Mouse (Mus musculus) liver, embryonic 14.5 days (tissue): ENCODE results near the gene Spata2l. TPM values are rescaled to one million over a fixed set of nuclear protein-coding genes. Genes with fewer than 3 reads are reported as not detected.
A peak's percentile ranks its signal among the peaks of the same experiment; 100 is the strongest.
"Not testable (repeated sequence)": the region's sequence is repeated elsewhere in the genome, so short reads cannot be mapped to it uniquely, and the experiment has no call there.

Experiments used
- ATAC-seq: fragments of 200-750 bp; cut with Nextera tagmentation; 2 replicates; pipeline ENCODE4 v1.8.0; 2017; ENCODE audit warnings: moderate number of reproducible peaks, mild to moderate bottlenecking, moderate library complexity; ENCODE audit not compliant: insufficient read depth
- DNase-seq, 3 experiments: peaks; one replicate each; pipeline ENCODE4 v3.0.0-alpha.2; 2012 to 2013; ENCODE audit warnings: low read depth in 3 of 3, low spot score in 3 of 3
- H3K27ac ChIP-seq: fragments of 300-500 bp; sonication (generic); 2 replicates; pipeline ENCODE4 v1.5.1; 2014; ENCODE audit warnings: moderate library complexity, mild to moderate bottlenecking, control low read depth, inconsistent platforms
- H3K27me3 ChIP-seq: fragments of 300-500 bp; sonication (generic); 2 replicates; pipeline ENCODE4 v1.6.1; 2014; ENCODE audit warnings: mild to moderate bottlenecking, low read length, moderate library complexity; ENCODE audit not compliant: control insufficient read depth, insufficient read depth
- H3K36me3 ChIP-seq: fragments of 300-500 bp; sonication (generic); replicated peaks from 2 replicates; pipeline ENCODE4 v1.6.1; 2014; ENCODE audit warnings: low read depth; ENCODE audit not compliant: control insufficient read depth, insufficient read depth
- H3K4me1 ChIP-seq, 2 experiments: fragments of 200-500 bp in 1 of 2; fragments of 300-500 bp in 1 of 2; sonication (generic) in 1 of 2; replicated peaks; 2 replicates each; pipeline ENCODE4 v1.6.1; 2012 to 2014; ENCODE audit warnings: antibody characterized with exemption in 1 of 2, inconsistent platforms in 1 of 2, low read length in 1 of 2; ENCODE audit not compliant: control insufficient read depth in 2 of 2, insufficient read depth in 2 of 2
- H3K4me2 ChIP-seq: fragments of 300-500 bp; sonication (generic); 2 replicates; pipeline ENCODE4 v1.6.1; 2014; ENCODE audit warnings: low read depth, mild to moderate bottlenecking, control low read depth, moderate library complexity
- H3K4me3 ChIP-seq, 2 experiments: fragments of 200-500 bp in 1 of 2; fragments of 300-500 bp in 1 of 2; sonication (generic) in 1 of 2; 2 replicates each; pipeline ENCODE4 v1.5.1; 2012 to 2014; ENCODE audit warnings: low read depth in 2 of 2, low read length in 2 of 2, mild to moderate bottlenecking in 2 of 2, control low read depth in 1 of 2, inconsistent platforms in 1 of 2, moderate library complexity in 1 of 2; ENCODE audit not compliant: insufficient read depth in 1 of 2
- H3K9ac ChIP-seq: fragments of 300-500 bp; sonication (generic); replicated peaks from 2 replicates; pipeline ENCODE4 v1.6.1; 2014; ENCODE audit warnings: mild to moderate bottlenecking, control low read depth, moderate library complexity
- H3K9me3 ChIP-seq: fragments of 300-500 bp; sonication (generic); 2 replicates; pipeline ENCODE4 v1.6.1; 2016; ENCODE audit warnings: low read length, mixed read lengths; ENCODE audit not compliant: control insufficient read depth
- CTCF ChIP-seq: IDR thresholded peaks from 2 replicates; pipeline ENCODE4 v1.5.1; 2016; ENCODE audit warnings: antibody characterized with exemption, low read depth, control low read depth
- EP300 ChIP-seq: IDR thresholded peaks from 2 replicates; pipeline ENCODE4 v1.6.1; 2016; ENCODE audit warnings: antibody characterized with exemption, low read depth
- WGBS: fragments of 180-500 bp; shearing (Covaris S2); extraction: QIAGEN DNeasy Blood & Tissue Kit; methylation state at CpG from one replicate; pipeline ENCODE4 v1.1.7; 2014; ENCODE audit not compliant: insufficient replicate concordance; 5-methylcytosine and 5-hydroxymethylcytosine counted together
- polyA plus RNA-seq, 2 experiments: library from polyadenylated mRNA; depleted of rRNA in 1 of 2; stranded (reverse) in 1 of 2; unstranded in 1 of 2; fragments of >200 nt; fragmentation: Nextera tagmentation in 1 of 2; extraction: Ambion mirVana in 1 of 2; gene quantifications; 2 replicates each; pipeline versions ENCODE4 v1.2.1 to v1.2.3; 2012 to 2014

The Spata2l gene
- polyA plus RNA-seq (2012; rRNA removed) (0.87 and 0.92 TPM in 2 replicates), polyA plus RNA-seq (2014; fragmentation: Nextera tagmentation; extraction: Ambion mirVana) (1.5 TPM in 2 replicates)

DNA sequence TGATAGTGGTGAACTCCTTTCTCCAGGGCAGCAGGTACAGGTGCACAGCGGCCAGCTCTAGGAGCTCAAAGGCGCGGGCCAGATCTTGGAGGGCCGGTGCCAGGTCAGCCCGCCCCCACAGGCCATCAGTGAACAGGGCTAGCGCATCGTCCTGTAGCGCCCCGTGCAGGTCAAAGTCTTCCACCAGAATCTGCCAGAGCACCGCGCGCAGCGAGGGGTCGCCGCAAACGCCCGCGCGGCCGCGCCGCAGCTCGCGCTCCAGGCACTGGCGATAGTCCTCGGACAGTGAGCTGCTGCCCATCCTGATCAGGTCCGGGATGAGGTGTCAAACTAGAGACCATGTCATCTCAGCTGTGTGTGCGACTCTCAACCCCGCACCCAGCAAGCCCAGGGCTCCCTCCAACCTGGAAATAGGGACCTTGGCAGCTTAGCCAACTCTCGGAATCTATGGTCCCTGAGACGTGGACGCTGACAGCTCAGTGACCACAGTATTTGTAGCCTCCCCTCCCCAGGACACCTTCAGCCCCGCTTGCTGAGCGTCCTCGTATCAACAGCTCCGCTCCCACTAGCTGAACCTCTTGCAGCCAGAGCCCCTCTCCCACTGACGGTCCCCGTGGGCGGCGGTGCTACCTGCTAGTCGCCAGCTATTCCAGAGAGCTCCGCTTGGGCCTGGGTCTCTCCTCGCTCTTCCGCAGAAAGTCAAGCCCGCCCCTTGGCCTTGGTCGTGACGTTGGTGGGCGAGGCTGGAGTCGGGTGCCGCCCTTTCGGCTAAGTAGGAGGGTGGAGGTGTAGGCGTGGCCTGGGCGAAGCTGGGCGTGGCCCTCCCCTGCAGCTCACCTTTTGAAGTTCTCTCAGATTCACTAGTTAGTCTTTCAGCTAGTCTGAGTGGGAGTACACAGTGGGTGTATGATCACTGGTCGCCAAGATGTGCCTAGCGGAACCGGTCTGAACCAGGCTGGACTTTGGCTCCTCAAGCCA is at the start of gene Spata2l:
Gene Spata2l (minus strand): TSS at position 714 of the 978 bp plus-strand sequence.
- Histone ChIP-seq H3K27me3 (peaks cover 12% of the 10 kb centered on the region), H3K4me3 (peak within 1 kb of the TSS; percentile 64 to 70), H3K27ac (no peak within 1 kb of the TSS), H3K4me1 (peaks cover 7 to 10% of the 10 kb centered on the region in 2 experiments), H3K36me3 (no peaks in the 10 kb centered on the region), H3K4me2 (peak within 1 kb of the TSS; percentile 94), H3K9ac (peak within 1 kb of the TSS; percentile 59; the same call in 1 of the 2 replicates), H3K9me3 (no peaks in the 10 kb centered on the region)
- peak; percentile 65 to 77 (median 71) for DNase-seq
- peak; percentile 76 for ATAC-seq
- no peak for TF ChIP-seq EP300
- peak; percentile 34; the same call in 1 of the 2 replicates for TF ChIP-seq CTCF
- 1% methylated on average over 57 of the region's 57 CpGs for WGBS

DNA sequence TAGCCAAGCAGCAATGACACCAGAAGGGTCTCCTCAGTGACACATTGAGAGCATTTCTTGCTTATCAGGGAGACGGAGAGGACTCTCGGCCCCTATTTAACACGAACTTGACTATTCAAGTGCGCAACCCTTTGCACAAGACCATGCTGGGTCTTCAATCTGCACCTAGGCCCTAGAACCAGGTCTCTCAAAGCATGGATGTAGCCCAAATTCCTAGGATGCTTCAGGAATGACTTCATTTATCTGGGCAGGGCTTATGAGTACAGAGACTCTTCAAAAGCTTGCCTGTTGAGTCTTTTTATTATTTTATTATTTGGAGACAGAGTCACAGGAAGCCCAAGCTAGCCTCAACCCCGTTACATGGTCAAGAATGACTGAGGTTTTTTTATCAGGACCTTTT is 48.5 kb upstream of the Spata2l start:
- H3K4me1 ChIP-seq, result no peaks in the 10 kb centered on the region
- H3K4me2 ChIP-seq, result no peak overlapping the region
- ATAC-seq (no peak), DNase-seq (no peak)
- 80% methylated on average over 5 of the region's 5 CpGs for WGBS
- H3K27me3 ChIP-seq, result no peaks in the 10 kb centered on the region
- TF ChIP-seq CTCF (no peak), EP300 (no peak)
- H3K36me3 ChIP-seq, result peaks cover 2% of the 10 kb centered on the region
- H3K27ac ChIP-seq, result no peak overlapping the region
- H3K9ac ChIP-seq, result no peak overlapping the region
- no peaks in the 10 kb centered on the region for H3K9me3 ChIP-seq
- no peak overlapping the region for H3K4me3 ChIP-seq

DNA sequence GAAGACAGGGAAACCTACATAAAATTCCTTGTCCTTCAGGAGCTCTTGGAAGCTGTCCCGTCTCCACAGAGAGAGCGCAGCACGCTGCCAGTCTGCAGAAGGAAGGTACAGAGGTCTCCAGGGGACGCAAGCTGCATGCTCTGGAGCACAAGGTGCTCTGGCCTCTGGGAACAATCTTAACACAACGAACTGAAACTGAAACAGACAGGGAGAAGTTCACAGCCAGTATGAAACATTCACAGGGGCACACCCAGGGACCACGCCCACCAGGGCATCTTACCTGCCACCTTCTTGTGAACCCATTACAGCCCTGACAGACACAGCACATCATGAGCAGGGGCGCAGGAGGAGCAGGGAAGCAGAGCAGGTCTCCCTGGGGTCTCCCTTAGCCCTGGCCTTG is 48.0 kb upstream of the Spata2l start:
- peaks cover 2% of the 10 kb centered on the region for H3K36me3 ChIP-seq

DNA sequence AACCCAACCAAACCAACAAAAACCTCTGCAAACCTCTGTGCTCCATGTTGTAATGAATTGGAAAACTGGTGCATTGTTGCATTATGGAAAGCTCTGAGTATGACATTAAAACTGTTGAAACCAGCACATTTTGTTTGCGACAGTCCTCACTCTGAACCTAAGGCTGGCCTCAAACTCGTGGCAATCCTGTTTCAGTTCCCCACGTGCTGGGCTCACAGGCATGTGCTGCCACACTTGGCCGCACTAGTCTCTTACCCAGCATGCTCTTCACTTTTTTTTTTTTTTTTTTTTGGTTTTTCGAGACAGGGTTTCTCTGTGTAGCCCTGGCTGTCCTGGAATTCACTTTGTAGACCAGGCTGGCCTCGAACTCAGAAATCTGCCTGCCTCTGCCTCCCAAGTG is 47.0 kb upstream of the Spata2l start:
- not testable (repeated sequence) for ATAC-seq, H3K4me2 ChIP-seq, H3K36me3 ChIP-seq, H3K9ac ChIP-seq, DNase-seq, H3K27me3 ChIP-seq, H3K4me1 ChIP-seq, H3K4me3 ChIP-seq, H3K9me3 ChIP-seq, H3K27ac ChIP-seq
- WGBS, result 80% methylated on average over 5 of the region's 6 CpGs

More for the DNA sequence above, 48.0 kb upstream of the Spata2l start:
- Histone ChIP-seq H3K9ac (no peak overlapping the region), H3K4me2 (no peak overlapping the region), H3K4me3 (no peak overlapping the region), H3K27me3 (no peaks in the 10 kb centered on the region), H3K27ac (no peak overlapping the region), H3K9me3 (no peaks in the 10 kb centered on the region), H3K4me1 (no peaks in the 10 kb centered on the region)
- no peak for DNase-seq
- ATAC-seq, result no peak
- no peak for TF ChIP-seq EP300
- no peak for TF ChIP-seq CTCF
- 76% methylated on average over 7 of the region's 7 CpGs for WGBS
